Mouse (Mus musculus) lung, embryonic 14.5 days (tissue): Measurements from ENCODE around the gene Slc1a2. TPM values are rescaled to one million over a fixed set of nuclear protein-coding genes. Genes with fewer than 3 reads are reported as not detected.
A peak's percentile ranks its signal among the peaks of the same experiment; 100 is the strongest.

Experiments used
- ATAC-seq: fragments of 200-750 bp; cut with Nextera tagmentation; 2 replicates; pipeline ENCODE4 v1.8.0; 2017; ENCODE audit warnings: mild to moderate bottlenecking, moderate TSS enrichment, moderate library complexity; ENCODE audit not compliant: insufficient read depth
- DNase-seq: peaks from one replicate; pipeline ENCODE4 v3.0.0-alpha.2; 2015
- H3K27ac ChIP-seq: fragments of 300-500 bp; sonication (generic); 2 replicates; pipeline ENCODE4 v1.5.1; 2014; ENCODE audit warnings: low read depth, mild to moderate bottlenecking, moderate library complexity
- H3K27me3 ChIP-seq: fragments of 300-500 bp; sonication (generic); 2 replicates; pipeline ENCODE4 v1.6.1; 2014; ENCODE audit warnings: low read length, control low read depth; ENCODE audit not compliant: insufficient read depth
- H3K36me3 ChIP-seq: fragments of 300-500 bp; sonication (generic); 2 replicates; pipeline ENCODE4 v1.6.1; 2014; ENCODE audit warnings: control low read depth; ENCODE audit not compliant: insufficient read depth
- H3K4me1 ChIP-seq: fragments of 300-500 bp; sonication (generic); 2 replicates; pipeline ENCODE4 v1.6.1; 2014; ENCODE audit warnings: antibody characterized with exemption, control low read depth; ENCODE audit not compliant: insufficient read depth
- H3K4me2 ChIP-seq: fragments of 300-500 bp; sonication (generic); 2 replicates; pipeline ENCODE4 v1.6.1; 2014; ENCODE audit warnings: mild to moderate bottlenecking
- H3K4me3 ChIP-seq: fragments of 300-500 bp; sonication (generic); 2 replicates; pipeline ENCODE4 v1.5.1; 2014; ENCODE audit warnings: low read depth, low read length
- H3K9ac ChIP-seq: fragments of 300-500 bp; sonication (generic); 2 replicates; pipeline ENCODE4 v1.6.1; 2014
- H3K9me3 ChIP-seq: fragments of 300-500 bp; sonication (generic); 2 replicates; pipeline ENCODE4 v1.6.1; 2016; ENCODE audit warnings: low read depth, low read length, control low read depth
- CTCF ChIP-seq: IDR thresholded peaks from 2 replicates; pipeline ENCODE4 v1.5.1; 2016; ENCODE audit warnings: antibody characterized with exemption, low read depth
- WGBS: fragments of 180-500 bp; shearing (Covaris S2); extraction: QIAGEN DNeasy Blood & Tissue Kit; methylation state at CpG from one replicate; pipeline ENCODE4 v1.1.7; 2014; 5-methylcytosine and 5-hydroxymethylcytosine counted together
- polyA plus RNA-seq: library from polyadenylated mRNA; unstranded; fragments of >200 nt; fragmentation: Nextera tagmentation; extraction: Ambion mirVana; gene quantifications from 2 replicates; pipeline ENCODE4 v1.2.1, GENCODE M21; 2014

Slc1a2 gene
- polyA plus RNA-seq, 1 experiment from 2014 or later, result 0.42 TPM

DNA sequence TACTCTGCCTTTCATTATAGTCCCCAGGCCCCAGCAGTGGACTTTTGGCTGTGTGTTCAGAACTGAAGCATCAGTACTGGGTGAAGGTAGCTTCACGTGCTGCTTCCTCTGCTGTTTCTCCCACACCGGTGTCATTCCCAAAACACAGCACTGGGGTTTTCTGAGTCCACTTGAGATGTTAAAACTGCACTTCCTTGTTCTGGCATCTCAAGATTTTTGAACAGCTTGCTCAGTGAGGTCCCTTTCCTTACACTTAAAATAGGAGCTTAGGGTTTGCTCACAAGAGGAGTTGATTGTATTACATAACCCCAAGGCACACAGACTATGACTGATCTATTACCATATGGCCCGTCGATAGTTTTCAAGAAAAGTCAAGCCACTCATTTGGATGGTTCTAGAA lies 26.1 kb upstream of the Slc1a2 start:
- H3K4me2 ChIP-seq, result no peak overlapping the region
- no peak overlapping the region for H3K27ac ChIP-seq
- no peaks in the 10 kb centered on the region for H3K4me1 ChIP-seq
- no peak for TF ChIP-seq CTCF
- ATAC-seq, result no peak
- no peak overlapping the region for H3K9ac ChIP-seq
- 80% methylated on average over 4 of the region's 4 CpGs for WGBS
- H3K4me3 ChIP-seq, result no peak overlapping the region
- no peaks in the 10 kb centered on the region for H3K27me3 ChIP-seq
- DNase-seq, result no peak
- no peaks in the 10 kb centered on the region for H3K36me3 ChIP-seq
- no peaks in the 10 kb centered on the region for H3K9me3 ChIP-seq

DNA sequence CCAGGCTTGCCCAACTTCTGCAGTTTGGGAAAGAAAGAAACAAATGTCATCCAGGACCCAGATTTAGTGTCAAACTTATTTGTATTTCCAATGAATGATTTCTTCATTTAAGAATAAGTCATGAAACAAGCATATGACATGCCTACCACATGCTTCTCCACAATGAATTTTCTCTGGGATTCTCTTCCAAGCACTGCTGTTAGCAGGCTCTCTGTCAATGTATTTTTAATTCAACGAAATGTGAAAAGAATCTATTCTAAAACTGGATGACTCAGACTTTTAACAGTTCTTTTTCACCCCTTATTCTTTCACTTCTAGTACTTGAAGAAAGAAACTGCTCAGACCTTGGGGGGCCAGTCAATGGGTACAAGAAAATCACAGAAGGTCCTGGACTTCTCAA lies 24.4 kb upstream of the Slc1a2 start:
- Histone ChIP-seq H3K9me3 (no peaks in the 10 kb centered on the region), H3K27ac (no peak overlapping the region), H3K4me1 (no peaks in the 10 kb centered on the region), H3K27me3 (no peaks in the 10 kb centered on the region), H3K36me3 (no peaks in the 10 kb centered on the region), H3K4me3 (no peak overlapping the region), H3K4me2 (no peak overlapping the region), H3K9ac (no peak overlapping the region)
- no peak for TF ChIP-seq CTCF
- ATAC-seq (no peak), DNase-seq (no peak)
- WGBS, result 88% methylated on average over 1 of the region's 1 CpGs

DNA sequence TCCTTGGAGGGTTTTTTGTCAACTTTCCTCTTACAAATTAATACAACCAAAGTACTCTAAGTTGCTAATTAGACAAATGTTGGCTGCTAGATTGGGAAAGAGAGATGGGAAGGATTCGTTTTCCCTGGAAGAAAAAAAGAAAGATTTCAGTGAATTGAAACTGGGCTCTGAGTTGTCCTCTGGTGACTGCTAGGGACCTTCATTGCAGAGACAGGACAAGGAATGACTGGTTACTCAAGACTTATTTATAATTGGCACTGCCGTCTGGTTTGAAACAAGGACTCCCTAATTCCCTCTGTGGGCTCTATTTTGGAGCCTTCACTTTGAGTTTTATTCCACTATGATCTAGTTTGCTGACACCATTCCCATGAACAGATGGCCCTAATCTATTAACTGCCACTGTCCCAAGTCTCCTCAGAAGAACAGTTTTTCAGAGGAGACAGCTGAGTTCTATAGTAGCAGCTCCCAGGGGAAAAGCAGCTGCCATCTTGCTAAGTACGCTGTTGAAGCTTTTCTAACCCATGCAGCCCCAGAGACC lies 22.9 kb upstream of the Slc1a2 start:
- Histone ChIP-seq H3K9ac (no peak overlapping the region), H3K27me3 (no peaks in the 10 kb centered on the region), H3K27ac (no peak overlapping the region), H3K4me2 (no peak overlapping the region), H3K9me3 (no peaks in the 10 kb centered on the region), H3K4me3 (no peak overlapping the region), H3K4me1 (no peaks in the 10 kb centered on the region), H3K36me3 (no peaks in the 10 kb centered on the region)
- DNase-seq (peak; percentile 24), ATAC-seq (no peak)
- WGBS, result 56% methylated on average over 3 of the region's 3 CpGs
- TF ChIP-seq CTCF, result no peak

DNA sequence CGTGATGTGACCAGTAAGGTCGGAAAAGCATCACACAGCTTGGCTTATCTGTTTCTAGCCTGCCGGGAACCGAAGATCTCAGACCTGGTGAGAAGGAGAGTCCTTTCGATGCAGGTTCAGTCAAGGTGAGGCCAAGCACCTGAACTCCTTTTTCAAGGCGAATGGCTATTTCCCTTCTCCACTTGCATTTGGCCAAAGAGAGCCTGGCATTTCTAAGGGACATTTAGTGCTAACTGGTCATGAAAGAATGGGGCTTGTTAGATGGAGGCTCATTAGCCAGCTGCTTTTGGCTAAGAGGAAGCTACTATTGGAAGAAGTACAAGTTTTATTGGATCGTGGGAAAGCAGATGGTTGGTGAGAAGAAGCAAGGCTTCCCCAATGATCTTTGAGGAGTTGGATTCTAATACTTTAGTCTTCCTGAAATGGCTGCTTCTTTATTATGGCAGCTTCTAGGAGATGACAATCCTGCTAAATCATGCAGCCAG lies 22.3 kb upstream of the Slc1a2 start:
- 91% methylated on average over 7 of the region's 7 CpGs for WGBS
- no peaks in the 10 kb centered on the region for H3K36me3 ChIP-seq
- ATAC-seq (no peak), DNase-seq (no peak)
- no peak overlapping the region for H3K4me2 ChIP-seq
- no peaks in the 10 kb centered on the region for H3K27me3 ChIP-seq
- no peak overlapping the region for H3K9ac ChIP-seq
- no peak overlapping the region for H3K27ac ChIP-seq
- H3K9me3 ChIP-seq, result no peaks in the 10 kb centered on the region
- H3K4me3 ChIP-seq, result no peak overlapping the region
- no peak for TF ChIP-seq CTCF
- no peaks in the 10 kb centered on the region for H3K4me1 ChIP-seq

DNA sequence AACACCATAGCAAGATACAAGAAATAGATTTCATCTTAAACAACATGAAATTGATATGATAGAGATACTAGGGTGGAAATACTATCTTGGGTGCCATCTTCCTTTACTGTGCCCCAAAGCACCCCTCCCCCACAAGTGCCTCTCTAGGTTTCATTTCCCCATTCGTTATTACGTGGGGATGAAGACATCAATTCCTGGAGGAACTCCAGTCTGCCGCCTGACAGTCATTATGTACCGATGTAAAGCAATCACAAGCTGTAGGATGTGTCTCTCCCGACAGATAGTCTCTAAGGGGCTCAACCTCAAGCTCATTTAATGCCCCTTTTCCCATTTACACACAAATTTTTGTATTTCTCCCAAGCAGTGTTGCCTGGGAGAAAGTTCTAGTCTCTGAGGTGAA lies 20.3 kb upstream of the Slc1a2 start:
- WGBS, result 59% methylated on average over 5 of the region's 5 CpGs
- Histone ChIP-seq H3K9ac (no peak overlapping the region), H3K36me3 (no peaks in the 10 kb centered on the region), H3K9me3 (no peaks in the 10 kb centered on the region), H3K4me2 (no peak overlapping the region), H3K4me3 (no peak overlapping the region), H3K27ac (no peak overlapping the region), H3K4me1 (no peaks in the 10 kb centered on the region), H3K27me3 (no peaks in the 10 kb centered on the region)
- ATAC-seq (no peak), DNase-seq (no peak)
- no peak for TF ChIP-seq CTCF

DNA sequence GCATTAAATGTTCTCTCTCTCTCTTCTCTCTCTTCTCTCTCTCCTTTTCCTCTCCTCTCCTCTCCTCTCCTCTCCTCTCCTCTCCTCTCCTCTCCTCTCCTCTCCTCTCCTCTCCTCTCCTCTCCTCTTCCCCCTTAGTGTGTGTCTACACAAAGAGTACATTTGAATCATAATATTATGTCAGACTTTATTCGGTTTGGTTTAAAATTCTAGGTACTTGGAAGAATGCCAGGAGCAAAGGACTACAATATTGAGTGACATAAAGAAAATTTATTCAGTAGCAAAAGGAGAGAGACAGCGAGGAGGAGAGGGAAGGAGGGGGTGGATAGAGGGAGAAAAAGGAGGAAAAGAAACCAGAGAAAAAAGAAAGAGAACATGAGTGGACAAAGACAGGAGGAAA lies 19.8 kb upstream of the Slc1a2 start:
- Histone ChIP-seq H3K4me2 (no peak overlapping the region), H3K27ac (no peak overlapping the region), H3K27me3 (no peaks in the 10 kb centered on the region), H3K9ac (no peak overlapping the region), H3K36me3 (no peaks in the 10 kb centered on the region), H3K4me1 (no peaks in the 10 kb centered on the region), H3K4me3 (no peak overlapping the region), H3K9me3 (no peaks in the 10 kb centered on the region)
- DNase-seq (no peak), ATAC-seq (no peak)
- TF ChIP-seq CTCF, result no peak
- 21% methylated on average over 2 of the region's 2 CpGs for WGBS

DNA sequence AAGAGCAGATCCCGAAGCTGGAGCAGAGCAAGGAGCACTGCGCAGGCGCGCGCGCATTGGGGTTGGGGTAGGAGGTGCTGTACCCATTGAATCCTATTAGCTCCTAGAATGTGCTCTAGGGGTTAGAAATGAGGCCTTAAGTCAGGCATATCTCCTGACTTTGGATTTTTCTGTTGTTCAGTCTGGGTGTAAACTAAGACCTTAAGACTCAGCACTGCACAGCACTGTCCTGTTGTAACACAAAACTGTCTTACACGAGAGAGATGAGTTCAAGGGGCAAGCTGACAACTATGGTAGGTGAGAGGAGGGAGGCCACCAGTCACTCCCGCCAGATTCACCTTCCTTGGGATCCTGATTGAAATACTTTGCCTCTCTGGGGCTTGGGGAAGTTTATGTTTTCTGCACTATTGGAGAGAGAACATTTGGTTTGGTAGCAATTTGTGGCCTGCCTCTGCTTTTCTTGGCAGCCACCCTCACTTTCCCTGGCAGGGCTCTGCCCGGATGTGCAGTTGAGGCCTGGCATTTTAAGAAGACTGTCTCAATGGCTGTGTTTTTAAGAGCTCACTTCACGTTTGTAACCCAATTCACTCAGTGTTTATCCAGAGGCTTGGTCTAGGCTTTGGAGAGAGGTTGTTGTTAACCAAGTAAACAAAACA lies 9.5 kb upstream of the Slc1a2 start:
- Histone ChIP-seq H3K9me3 (no peaks in the 10 kb centered on the region), H3K36me3 (no peaks in the 10 kb centered on the region), H3K27ac (no peak overlapping the region), H3K4me2 (no peak overlapping the region), H3K4me1 (no peaks in the 10 kb centered on the region), H3K4me3 (no peak overlapping the region), H3K9ac (no peak overlapping the region), H3K27me3 (no peaks in the 10 kb centered on the region)
- no peak for DNase-seq
- ATAC-seq, result no peak
- WGBS, result 71% methylated on average over 10 of the region's 10 CpGs
- TF ChIP-seq CTCF, result no peak
